Mouse (Mus musculus) lung, embryonic 14.5 days (tissue): ENCODE measurements around the gene Slc25a5. TPM values are rescaled to one million over a fixed set of nuclear protein-coding genes. Genes with fewer than 3 reads are reported as not detected.

Experiments used
- ATAC-seq: fragments of 200-750 bp; cut with Nextera tagmentation; 2 replicates; pipeline ENCODE4 v1.8.0; 2017; ENCODE audit warnings: mild to moderate bottlenecking, moderate TSS enrichment, moderate library complexity; ENCODE audit not compliant: insufficient read depth
- DNase-seq: peaks from one replicate; pipeline ENCODE4 v3.0.0-alpha.2; 2015
- H3K27ac ChIP-seq: fragments of 300-500 bp; sonication (generic); 2 replicates; pipeline ENCODE4 v1.5.1; 2014; ENCODE audit warnings: low read depth, mild to moderate bottlenecking, moderate library complexity
- H3K27me3 ChIP-seq: fragments of 300-500 bp; sonication (generic); 2 replicates; pipeline ENCODE4 v1.6.1; 2014; ENCODE audit warnings: low read length, control low read depth; ENCODE audit not compliant: insufficient read depth
- H3K36me3 ChIP-seq: fragments of 300-500 bp; sonication (generic); 2 replicates; pipeline ENCODE4 v1.6.1; 2014; ENCODE audit warnings: control low read depth; ENCODE audit not compliant: insufficient read depth
- H3K4me1 ChIP-seq: fragments of 300-500 bp; sonication (generic); 2 replicates; pipeline ENCODE4 v1.6.1; 2014; ENCODE audit warnings: antibody characterized with exemption, control low read depth; ENCODE audit not compliant: insufficient read depth
- H3K4me2 ChIP-seq: fragments of 300-500 bp; sonication (generic); 2 replicates; pipeline ENCODE4 v1.6.1; 2014; ENCODE audit warnings: mild to moderate bottlenecking
- H3K4me3 ChIP-seq: fragments of 300-500 bp; sonication (generic); 2 replicates; pipeline ENCODE4 v1.5.1; 2014; ENCODE audit warnings: low read depth, low read length
- H3K9ac ChIP-seq: fragments of 300-500 bp; sonication (generic); 2 replicates; pipeline ENCODE4 v1.6.1; 2014
- H3K9me3 ChIP-seq: fragments of 300-500 bp; sonication (generic); 2 replicates; pipeline ENCODE4 v1.6.1; 2016; ENCODE audit warnings: low read depth, low read length, control low read depth
- CTCF ChIP-seq: IDR thresholded peaks from 2 replicates; pipeline ENCODE4 v1.5.1; 2016; ENCODE audit warnings: antibody characterized with exemption, low read depth
- WGBS: fragments of 180-500 bp; shearing (Covaris S2); extraction: QIAGEN DNeasy Blood & Tissue Kit; methylation state at CpG from one replicate; pipeline ENCODE4 v1.1.7; 2014; 5-methylcytosine and 5-hydroxymethylcytosine counted together
- polyA plus RNA-seq: library from polyadenylated mRNA; unstranded; fragments of >200 nt; fragmentation: Nextera tagmentation; extraction: Ambion mirVana; gene quantifications from 2 replicates; pipeline ENCODE4 v1.2.1, GENCODE M21; 2014

The Slc25a5 gene
- 690 and 709 TPM in 2 replicates for polyA plus RNA-seq

DNA sequence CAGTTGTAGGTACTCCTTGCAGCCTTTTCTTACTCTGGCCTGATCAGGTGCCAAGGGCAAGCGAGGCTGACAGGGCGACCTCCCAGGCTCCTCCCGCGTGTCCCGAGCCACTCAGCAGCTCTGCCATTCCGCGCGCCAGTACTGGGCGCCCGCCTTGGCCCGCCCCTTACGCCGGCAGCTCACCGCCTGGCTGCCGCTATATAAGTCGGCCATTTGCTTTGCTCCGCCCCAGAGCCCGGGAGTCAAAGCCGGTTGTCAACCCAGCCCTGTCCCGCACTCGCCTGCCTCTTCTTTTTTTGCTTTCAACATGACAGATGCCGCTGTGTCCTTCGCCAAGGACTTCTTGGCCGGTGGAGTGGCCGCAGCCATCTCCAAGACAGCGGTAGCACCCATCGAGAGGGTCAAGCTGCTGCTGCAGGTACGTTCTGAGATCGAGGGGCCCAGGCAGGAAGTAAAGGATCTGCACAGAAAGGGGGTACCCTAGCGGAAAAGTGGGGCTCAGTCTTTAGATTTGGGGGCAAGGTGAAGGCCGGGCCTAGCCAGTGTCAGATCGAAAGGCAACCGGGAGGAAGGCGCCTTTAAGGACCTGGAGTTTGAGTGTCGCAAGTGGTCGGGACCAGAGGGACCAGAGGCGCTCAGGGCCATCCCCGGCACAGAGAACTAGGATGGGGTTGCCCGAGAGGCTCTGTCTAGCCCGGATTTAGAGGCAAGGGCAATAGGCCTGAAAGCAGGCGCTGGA, at the start of gene Slc25a5:
Gene Slc25a5 (plus strand): TSS at position 228 of the 739 bp plus-strand sequence.
- H3K27ac ChIP-seq, result peak within 1 kb of the TSS; percentile 92
- peak; percentile 97 for ATAC-seq
- no peaks in the 10 kb centered on the region for H3K9me3 ChIP-seq
- H3K27me3 ChIP-seq, result no peaks in the 10 kb centered on the region
- DNase-seq, result peak; percentile 91
- no peaks in the 10 kb centered on the region for H3K4me1 ChIP-seq
- H3K9ac ChIP-seq, result peak within 1 kb of the TSS; percentile 68
- peak within 1 kb of the TSS; percentile 61 for H3K4me2 ChIP-seq
- TF ChIP-seq CTCF, result no peak
- H3K4me3 ChIP-seq, result peak within 1 kb of the TSS; percentile 60
- WGBS, result 12% methylated on average over 41 of the region's 41 CpGs
- H3K36me3 ChIP-seq, result peaks cover 12% of the 10 kb centered on the region; the same call in 1 of the 2 replicates

DNA sequence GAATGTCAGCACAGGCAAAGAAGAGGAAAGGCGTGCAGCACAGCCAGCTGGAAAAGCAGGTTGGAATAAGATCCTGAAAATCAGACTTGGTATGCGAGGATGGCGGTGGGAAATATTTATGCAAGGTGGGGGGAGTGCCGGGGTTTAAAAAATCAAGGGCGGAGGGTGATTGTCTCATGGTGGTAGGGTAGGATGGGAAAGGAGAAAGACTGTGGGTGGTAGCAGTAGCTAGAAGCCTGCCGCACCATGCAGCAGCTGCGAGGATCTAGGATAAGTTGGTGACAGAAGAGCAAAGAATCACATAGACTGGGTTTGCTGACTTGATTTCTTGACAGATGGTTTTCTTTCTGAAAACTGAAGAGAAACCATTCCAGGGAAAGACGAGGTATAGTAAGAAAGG, 48.7 kb upstream of the Slc25a5 start:
- ATAC-seq, result no peak

DNA sequence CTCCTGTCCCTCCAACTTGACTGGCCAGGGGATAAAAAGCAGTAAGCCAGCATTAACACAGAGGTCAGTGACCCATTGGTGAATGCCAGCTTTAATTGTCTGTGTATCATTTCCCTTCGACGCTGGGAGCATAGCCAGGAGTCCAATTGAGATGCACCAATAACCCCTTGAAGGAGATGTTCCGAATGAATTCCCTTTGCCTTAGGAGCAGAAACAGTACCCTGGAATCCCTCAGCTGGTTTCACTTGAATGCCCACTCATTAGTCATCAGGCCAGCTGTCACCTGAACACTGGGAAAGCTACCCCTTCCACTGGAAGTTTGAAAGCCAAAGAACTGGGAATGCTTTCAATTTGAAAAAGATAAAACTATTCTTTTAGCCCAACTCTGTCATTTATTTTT, 46.9 kb upstream of the Slc25a5 start:
- WGBS, result 72% methylated on average over 3 of the region's 3 CpGs
- no peaks in the 10 kb centered on the region for H3K36me3 ChIP-seq
- no peak overlapping the region for H3K4me3 ChIP-seq
- H3K4me2 ChIP-seq, result no peak overlapping the region
- TF ChIP-seq CTCF, result no peak
- H3K9me3 ChIP-seq, result no peaks in the 10 kb centered on the region
- DNase-seq (no peak), ATAC-seq (no peak)
- H3K27me3 ChIP-seq, result no peaks in the 10 kb centered on the region
- no peak overlapping the region for H3K9ac ChIP-seq
- no peaks in the 10 kb centered on the region for H3K4me1 ChIP-seq
- no peak overlapping the region for H3K27ac ChIP-seq

More for the DNA sequence above, 48.7 kb upstream of the Slc25a5 start:
- Histone ChIP-seq H3K27ac (no peak overlapping the region), H3K9me3 (no peaks in the 10 kb centered on the region), H3K9ac (no peak overlapping the region), H3K4me1 (no peaks in the 10 kb centered on the region), H3K27me3 (no peaks in the 10 kb centered on the region), H3K4me3 (no peak overlapping the region), H3K36me3 (no peaks in the 10 kb centered on the region), H3K4me2 (no peak overlapping the region)
- 71% methylated on average over 8 of the region's 8 CpGs for WGBS
- no peak for DNase-seq
- TF ChIP-seq CTCF, result no peak

DNA sequence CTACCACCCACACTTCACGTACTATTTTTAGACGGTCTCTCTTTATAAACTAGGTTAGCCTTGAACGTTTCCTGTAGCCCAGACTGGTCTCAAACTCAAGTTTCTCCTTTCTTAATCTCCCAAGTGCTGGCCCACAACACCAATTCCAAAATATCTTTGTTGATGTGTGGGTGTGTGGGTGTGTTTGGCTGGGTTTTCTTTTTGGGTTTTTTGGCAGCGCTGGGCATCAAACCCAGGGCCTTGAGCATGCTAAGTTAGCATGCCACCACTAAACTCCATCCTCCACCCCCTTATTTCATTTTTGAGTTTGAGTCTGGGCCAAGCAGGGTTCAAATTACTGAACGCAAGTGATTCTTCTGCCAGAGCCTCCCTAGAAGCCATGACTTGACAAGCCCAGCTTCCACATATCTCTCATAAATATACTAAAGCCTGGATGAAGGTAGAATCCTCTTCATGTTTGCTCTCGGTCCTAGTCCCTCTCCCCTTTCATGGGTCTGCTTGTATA, 46.1 kb upstream of the Slc25a5 start:
- no peak overlapping the region for H3K4me2 ChIP-seq
- no peak overlapping the region for H3K4me3 ChIP-seq
- H3K9me3 ChIP-seq, result no peaks in the 10 kb centered on the region
- ATAC-seq, result no peak
- no peak for TF ChIP-seq CTCF
- no peaks in the 10 kb centered on the region for H3K27me3 ChIP-seq
- no peak overlapping the region for H3K27ac ChIP-seq
- H3K9ac ChIP-seq, result no peak overlapping the region
- peak; percentile 16 for DNase-seq
- 54% methylated on average over 6 of the region's 6 CpGs for WGBS
- no peaks in the 10 kb centered on the region for H3K36me3 ChIP-seq
- H3K4me1 ChIP-seq, result no peaks in the 10 kb centered on the region

DNA sequence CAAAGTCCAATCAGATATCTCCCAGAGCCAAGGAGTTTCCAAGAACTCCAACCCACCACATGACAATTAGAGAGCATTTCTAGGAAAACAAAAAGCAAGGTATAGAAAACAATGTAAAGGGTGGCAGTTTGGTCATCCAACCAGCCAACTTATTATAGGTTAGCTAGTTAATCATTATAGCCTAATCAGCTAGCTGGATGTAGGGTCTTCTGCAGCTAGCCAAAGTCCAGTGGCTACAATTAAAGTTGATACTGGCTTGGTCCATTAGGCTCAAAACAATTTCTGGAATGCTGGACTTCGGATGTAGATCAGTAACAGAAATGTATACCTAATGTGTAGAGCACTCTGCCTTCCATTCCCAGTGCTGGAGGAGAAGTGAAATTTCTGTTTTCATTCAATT, 44.9 kb upstream of the Slc25a5 start:
- 38% methylated on average over 1 of the region's 1 CpGs for WGBS
- Histone ChIP-seq H3K9me3 (no peaks in the 10 kb centered on the region), H3K27ac (no peak overlapping the region), H3K9ac (no peak overlapping the region), H3K4me3 (no peak overlapping the region), H3K27me3 (no peaks in the 10 kb centered on the region), H3K36me3 (no peaks in the 10 kb centered on the region), H3K4me2 (no peak overlapping the region), H3K4me1 (no peaks in the 10 kb centered on the region)
- TF ChIP-seq CTCF, result no peak
- ATAC-seq (no peak), DNase-seq (no peak)

DNA sequence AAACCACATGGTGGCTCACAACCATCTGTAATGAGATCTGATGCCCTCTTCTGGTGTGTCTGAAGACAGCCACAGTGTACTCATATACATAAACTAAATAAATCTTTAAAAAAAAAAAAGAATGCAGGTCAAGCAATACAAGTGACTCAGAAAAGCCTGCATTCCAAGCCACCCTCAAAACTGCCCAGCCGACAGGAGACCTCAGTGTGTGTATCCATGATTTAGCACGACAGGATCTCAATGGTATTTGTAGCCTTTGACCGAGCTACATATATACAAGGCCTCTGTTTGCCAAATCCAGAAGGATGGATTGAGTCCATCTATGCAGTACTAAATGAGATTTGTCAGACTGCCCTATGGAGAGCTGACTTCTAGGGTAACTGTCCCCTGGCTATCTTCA, 42.9 kb upstream of the Slc25a5 start:
- WGBS, result 76% methylated on average over 3 of the region's 3 CpGs

DNA sequence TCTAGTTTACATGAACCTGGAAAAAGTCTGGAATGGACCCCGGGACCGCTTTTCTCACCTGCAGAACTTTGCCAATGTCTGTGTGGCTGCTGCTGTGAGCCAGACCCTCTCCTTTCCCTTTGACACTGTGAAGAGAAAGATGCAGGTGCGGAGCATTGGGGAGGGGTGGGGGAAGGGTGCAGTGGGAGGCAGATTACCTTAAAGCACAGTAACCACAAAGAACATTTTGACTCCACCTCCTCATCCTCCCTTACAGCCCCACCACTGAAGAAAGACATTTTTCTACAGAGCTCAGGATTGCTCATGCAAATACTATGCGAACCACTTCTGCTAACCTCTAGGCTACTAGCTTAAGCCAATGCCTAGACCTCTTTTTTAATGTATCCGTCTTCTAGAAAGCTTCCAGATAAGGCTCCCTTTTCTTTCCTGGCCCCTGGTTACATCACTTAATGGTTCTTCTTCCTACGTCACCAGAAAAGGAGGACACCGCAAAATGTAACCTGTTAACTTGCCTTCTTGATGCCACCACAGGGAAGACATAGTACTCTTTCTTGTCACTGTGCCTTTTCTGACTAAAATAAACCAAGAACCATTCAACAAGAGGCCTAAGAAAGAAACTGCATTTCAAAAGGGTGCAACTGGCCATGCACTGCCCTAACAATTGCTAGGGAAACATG, 37.5 kb upstream of the Slc25a5 start:
- Histone ChIP-seq H3K9me3 (no peaks in the 10 kb centered on the region), H3K36me3 (no peaks in the 10 kb centered on the region), H3K4me2 (no peak overlapping the region), H3K9ac (no peak overlapping the region), H3K4me3 (no peak overlapping the region), H3K27ac (no peak overlapping the region), H3K4me1 (no peaks in the 10 kb centered on the region), H3K27me3 (no peaks in the 10 kb centered on the region)
- 72% methylated on average over 7 of the region's 7 CpGs for WGBS
- no peak for ATAC-seq
- TF ChIP-seq CTCF, result no peak
- DNase-seq, result no peak

More for the DNA sequence above, 42.9 kb upstream of the Slc25a5 start:
- no peaks in the 10 kb centered on the region for H3K27me3 ChIP-seq
- TF ChIP-seq CTCF, result no peak
- DNase-seq (no peak), ATAC-seq (no peak)
- H3K9me3 ChIP-seq, result no peaks in the 10 kb centered on the region
- no peak overlapping the region for H3K27ac ChIP-seq
- no peaks in the 10 kb centered on the region for H3K36me3 ChIP-seq
- H3K9ac ChIP-seq, result no peak overlapping the region
- H3K4me2 ChIP-seq, result no peak overlapping the region
- no peak overlapping the region for H3K4me3 ChIP-seq
- H3K4me1 ChIP-seq, result no peaks in the 10 kb centered on the region
